Mouse (Mus musculus): ENCODE results near the gene Otx1.

DNA sequence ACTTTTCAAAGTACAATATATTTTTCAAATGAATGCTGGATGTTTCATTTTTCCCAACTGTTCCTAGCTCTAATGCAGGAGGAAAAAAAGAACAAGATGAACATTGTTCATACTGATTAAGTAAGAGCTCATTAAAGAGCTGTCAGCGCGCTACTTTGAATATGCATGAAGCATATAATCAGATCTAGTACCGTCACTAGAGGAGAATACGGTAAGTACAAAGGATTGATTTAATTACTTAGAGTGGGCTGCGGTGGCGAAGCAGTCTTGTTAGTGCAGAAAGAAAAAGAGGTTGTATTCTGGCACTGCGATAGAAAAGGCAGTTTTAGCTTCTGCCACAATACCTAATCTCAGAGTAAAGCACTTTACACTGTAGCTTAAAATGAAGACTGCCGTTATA, 14.7 kb upstream of the Otx1 start:
- TF ChIP-seq POLR2A (IDR thresholded peaks at IDR 0.05; ENCODE audit: low read depth, low read length) (no peak), CTCF (IDR thresholded peaks at IDR 0.05; ENCODE audit: extremely low read depth, insufficient read depth, insufficient read length, insufficient replicate concordance) (no peak)

Data from spleen, adult 2 months (tissue).